Mouse (Mus musculus) 3T3-L1 (cell line): Measurements from ENCODE around the gene Tef.

ENCODE experiments used
- DNase-seq: peaks from one replicate; pipeline ENCODE4 v3.0.0-alpha.2; 2015; ENCODE audit warnings: low read depth, low spot score

Gene Tef

GRCm38 (mm10) chr15:81848301-81848700, 46.1 kb downstream of the Tef start:
- DNase-seq: peak; percentile 69

DNA sequence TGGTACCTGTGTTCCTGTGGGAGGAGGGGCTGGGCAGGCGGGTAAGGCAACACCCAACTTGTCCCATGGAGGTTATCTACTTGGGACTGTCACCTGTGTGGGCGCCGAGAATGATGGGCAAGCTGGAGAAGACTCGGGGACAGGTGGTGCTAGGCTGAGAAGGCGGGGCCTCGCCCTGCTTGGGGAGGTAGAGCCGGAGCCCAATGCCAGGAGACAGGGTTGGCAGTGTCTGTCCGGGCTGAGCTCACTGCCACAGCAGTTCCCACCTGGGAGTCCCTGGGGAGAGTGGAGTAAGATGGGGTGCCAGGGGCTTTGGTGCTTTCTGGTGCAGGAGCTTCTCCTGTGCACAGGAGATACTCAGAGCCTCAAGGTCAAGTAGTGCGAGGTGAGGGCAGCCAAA, 46.9 kb downstream of the Tef start:
- no peak for DNase-seq

DNA sequence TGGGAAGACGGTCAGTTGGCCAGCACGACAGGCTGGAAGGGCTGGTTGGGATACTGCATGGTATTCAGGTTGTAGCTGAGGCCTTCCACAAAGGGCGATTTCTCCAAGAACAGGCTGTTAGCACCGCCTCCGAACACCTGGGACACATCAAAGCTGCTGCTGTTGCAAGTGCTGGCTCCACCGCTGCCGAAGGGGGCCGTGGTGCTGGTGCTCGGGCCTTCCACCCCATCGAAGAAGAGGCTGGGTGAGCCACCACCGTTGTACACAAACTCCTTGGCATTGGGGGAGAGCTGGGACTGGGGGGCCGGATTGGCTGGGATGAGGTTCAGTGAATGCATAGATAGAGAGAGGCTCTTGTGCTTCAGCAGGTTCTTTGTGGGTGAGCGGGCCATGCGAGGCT, 48.5 kb downstream of the Tef start:
- no peak for DNase-seq

- DNase-seq: no peak
Observed at GRCm38 (mm10) chr15:81851375-81851774, 49.2 kb downstream of the Tef start.

DNA sequence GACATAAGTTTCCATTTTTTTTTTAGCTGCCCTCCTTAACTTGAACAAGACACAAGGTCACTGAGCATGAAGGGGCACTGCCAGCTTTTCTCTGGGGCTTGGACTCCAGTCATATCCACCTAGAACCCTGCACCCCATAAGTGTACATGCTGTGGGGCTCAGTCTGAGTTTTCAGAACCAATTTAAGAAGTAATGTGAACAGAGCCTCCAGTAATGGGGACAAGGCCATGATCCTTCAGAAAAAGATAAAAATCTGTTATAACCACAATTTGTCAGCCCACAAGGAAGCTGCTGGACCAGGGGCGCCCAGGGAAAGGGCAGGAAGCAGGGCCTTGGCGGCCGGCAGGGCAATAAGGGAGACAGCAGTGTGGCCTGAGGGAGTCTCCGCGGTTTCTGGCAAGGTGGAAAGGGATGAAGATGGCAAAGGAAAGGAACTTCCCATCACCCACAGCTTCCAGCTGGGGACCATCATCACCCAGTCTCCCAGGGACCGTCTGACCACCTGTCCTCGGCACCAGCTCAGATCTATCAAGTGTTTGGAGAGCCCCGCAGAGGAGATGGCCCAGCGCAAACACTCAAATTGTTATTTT, 50.3 kb downstream of the Tef start:
- no peak for DNase-seq

GRCm38 (mm10) chr15:81853081-81853480, 50.9 kb downstream of the Tef start:
- DNase-seq: no peak

- peak; percentile 96 for DNase-seq
Observed at GRCm38 (mm10) chr15:81856030-81856790, 54.0 kb downstream of the Tef start.

DNA sequence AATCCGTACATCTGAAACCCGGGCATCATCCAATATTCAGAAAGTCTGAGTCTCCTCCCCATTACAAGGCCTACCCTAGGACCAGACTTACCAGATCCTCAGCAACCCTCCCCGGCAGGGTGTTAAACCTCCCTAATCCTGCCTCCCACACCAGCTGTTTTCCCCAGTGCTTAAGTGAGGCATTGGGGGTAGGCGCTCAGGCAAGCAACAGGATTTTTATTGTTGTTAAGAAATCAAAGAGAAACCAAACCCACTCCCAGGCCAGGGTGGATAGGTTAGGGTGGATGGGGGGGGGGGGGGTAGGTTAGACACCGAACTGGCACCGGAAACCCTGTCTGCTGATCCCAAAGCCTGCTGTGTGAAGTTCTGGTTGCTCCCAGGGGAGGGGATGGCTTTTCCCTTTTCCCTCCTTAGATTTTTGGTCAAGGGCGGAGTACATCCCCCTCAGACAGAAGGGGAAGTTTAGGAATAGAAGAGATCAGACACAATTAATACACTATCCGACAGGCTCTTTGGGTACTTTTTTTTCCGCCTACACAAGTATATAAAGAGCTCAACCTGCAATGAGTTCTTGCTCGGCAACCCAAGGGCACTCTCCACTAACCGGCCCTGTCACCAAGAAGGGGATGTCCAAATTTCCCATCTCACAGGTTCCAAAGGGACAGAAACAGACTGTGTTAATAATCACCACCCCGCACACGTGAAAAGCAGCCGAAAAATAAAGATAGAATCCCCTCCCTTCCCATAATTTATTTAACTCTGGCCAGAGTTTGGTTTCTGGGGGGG, 54.9 kb downstream of the Tef start:
- peak; percentile 56 for DNase-seq

DNA sequence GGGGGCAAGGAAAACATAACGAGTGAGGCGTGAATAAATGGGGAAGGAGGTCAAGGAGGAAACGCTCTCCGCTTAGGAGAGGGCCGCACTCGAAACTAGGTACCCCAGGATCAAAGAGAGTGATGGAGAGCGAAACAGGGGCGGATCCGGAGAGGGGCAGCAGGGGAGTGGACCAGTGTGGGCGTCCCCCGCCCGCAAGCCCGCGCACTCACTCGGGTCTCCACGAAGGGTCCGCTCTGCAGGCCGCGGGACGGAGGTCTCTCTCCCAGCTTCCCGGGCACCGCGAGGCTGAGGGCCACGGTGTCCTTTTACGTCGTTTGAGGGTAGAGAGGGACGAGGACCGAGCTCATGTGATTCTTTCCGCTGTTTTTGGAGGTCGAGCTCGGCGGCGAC, 55.5 kb downstream of the Tef start:
- DNase-seq: peak; percentile 42

DNA sequence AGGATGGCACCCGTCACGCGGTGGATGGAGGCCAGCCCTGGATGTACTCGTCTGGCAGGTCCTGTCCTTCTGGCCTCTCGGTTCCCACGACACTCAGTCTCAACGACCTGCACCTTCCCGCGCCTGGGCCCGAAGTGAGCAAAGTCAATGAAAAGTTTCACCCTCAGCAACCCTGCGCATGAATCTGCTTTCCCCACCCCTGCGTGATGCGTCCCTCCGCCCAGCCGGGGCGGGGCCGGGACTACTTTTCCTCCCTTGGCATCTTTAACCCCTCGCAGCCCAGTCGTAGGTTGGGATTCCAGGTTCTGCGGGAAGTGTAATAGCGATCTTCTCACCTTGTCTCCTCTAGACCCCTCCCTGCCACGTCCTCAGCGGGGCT, 55.9 kb downstream of the Tef start:
- peak; percentile 84 for DNase-seq

- peak; percentile 72 for DNase-seq
Observed at GRCm38 (mm10) chr15:81858517-81859329, 56.5 kb downstream of the Tef start, which contains the start of gene Tob2. Gene Tob2, minus strand, starts transcription at chr15:81858796.

- DNase-seq: peak; percentile 84
Observed at GRCm38 (mm10) chr15:81859330-81860255, 57.4 kb downstream of the Tef start.

DNA sequence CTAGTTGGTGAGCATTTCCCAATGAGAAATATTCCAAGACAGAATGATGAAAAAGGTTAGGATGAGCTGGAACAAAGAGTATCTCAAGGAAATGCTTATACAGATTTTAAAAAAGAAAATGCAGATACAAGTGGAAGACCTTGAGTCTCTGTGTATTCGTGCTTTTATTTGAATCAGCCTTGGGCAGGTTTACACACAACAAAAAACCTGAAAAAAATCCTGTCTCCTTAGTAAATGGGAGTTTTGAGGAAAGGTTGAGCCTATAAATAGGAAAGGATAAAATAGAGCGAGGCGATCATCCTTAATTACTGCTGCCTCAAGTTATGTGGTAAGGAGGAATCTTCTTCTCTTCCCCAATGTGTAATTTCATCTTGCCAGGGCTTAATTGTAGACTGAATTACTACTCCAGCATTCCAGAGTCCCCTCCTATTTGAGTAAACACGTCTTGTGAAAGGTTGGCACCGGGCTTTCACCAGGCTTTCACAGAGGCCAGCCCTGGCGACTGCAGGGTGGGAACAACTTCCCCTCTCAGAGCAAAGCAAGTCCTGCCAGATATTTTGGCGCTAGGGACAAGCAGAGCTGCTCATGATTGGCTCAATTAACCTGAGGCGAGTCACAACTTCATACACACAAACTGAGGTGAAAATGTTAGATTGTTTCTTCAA, 58.4 kb downstream of the Tef start:
- no peak for DNase-seq

- DNase-seq: no peak
Observed at GRCm38 (mm10) chr15:81864238-81864637, 62.0 kb downstream of the Tef start.

DNA sequence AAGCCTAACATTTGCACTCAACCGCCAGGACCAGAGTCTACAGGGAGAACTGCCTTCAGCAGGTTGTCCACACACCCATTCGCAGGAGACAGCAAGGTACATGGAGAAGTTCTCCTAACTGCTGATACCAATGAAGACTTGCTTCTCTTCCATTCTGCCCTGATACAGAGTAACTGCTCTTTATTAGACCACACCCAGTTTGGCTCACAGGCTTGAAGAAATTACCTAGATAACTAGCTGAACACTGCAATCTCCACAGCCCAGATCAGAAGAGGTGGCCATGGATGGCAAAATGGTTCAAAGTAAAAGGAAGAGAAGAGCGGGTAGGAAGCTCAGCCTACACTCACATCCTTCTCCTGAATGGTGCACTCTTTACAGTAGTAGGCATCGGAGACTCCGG, 67.8 kb downstream of the Tef start:
- no peak for DNase-seq

GRCm38 (mm10) chr15:81871604-81872261, 69.5 kb downstream of the Tef start, which contains the start of gene Phf5a:
Gene Phf5a, minus strand, starts transcription at chr15:81871911.
- peak; percentile 95 for DNase-seq

DNA sequence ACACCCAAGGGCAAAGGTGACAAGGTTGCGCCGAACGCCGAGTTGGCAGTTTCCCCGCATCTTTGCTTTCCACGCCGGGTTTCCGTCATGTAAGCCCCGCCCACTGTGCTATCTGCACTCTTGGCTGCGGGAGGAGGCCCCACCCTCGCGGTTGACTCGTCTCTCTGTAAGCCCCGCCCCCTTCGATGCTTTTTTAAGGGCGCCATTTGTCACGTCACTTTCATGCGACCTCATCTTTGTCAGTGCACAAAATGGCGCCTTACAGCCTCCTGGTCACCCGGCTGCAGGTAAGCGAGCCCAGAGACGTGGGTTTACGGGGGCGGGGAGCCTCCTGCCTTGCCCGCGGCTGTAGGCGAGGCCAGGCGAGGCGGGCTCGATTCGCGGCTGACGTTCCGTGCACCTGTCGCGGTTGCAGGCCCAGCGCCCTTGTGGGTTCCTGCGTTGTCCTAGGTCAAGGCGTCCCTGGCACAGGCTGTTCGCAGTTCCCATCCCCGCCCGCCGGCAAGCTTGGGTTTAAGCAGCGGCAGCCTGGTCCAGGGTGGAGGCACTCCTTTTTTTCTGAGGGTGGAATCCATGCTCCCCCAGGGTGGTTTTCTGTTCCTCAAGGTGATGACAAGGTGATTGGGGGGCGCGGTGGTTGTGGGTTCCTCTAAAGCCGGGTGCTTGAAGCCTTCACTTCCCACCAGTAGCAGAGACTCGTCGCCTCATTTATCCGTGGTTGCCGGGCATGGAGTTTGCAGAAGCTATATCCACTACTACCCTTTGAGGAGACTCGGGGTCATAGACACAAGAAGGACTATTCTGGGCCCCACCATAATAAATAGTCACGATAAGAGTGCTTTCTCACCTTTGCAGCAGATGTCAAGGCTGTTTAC, 70.3 kb downstream of the Tef start, which contains the start of gene Aco2:
Gene Aco2 (plus strand): TSS at position 48 of the 875 bp plus-strand sequence.
- peak; percentile 99 for DNase-seq
